Mouse (Mus musculus) forebrain, embryonic 10.5 days (tissue): Measurements from ENCODE around the gene Tnpo1. TPM values are rescaled to one million over a fixed set of nuclear protein-coding genes. Genes with fewer than 3 reads are reported as not detected.
A peak's percentile ranks its signal among the peaks of the same experiment; 100 is the strongest.

Experiments used
- DNase-seq: peaks from one replicate; pipeline ENCODE4 v3.0.0-alpha.2; 2017; ENCODE audit warnings: low spot score; ENCODE audit errors: extremely low spot score
- H3K27ac ChIP-seq: fragments of 300-500 bp; sonication (generic); 2 replicates; pipeline ENCODE4 v1.5.1; 2016; ENCODE audit warnings: mild to moderate bottlenecking
- H3K27me3 ChIP-seq: fragments of 300-500 bp; sonication (generic); 2 replicates; pipeline ENCODE4 v1.6.1; 2016; ENCODE audit warnings: mild to moderate bottlenecking; ENCODE audit not compliant: poor library complexity, severe bottlenecking
- H3K36me3 ChIP-seq: fragments of 300-500 bp; sonication (generic); replicated peaks from 2 replicates; pipeline ENCODE4 v1.6.1; 2016; ENCODE audit warnings: mild to moderate bottlenecking, moderate library complexity
- H3K4me1 ChIP-seq: fragments of 300-500 bp; sonication (generic); 2 replicates; pipeline ENCODE4 v1.6.1; 2016
- H3K4me3 ChIP-seq: fragments of 300-500 bp; sonication (generic); 2 replicates; pipeline ENCODE4 v1.5.1; 2016; ENCODE audit warnings: mild to moderate bottlenecking, moderate library complexity
- H3K9me3 ChIP-seq: fragments of 300-500 bp; sonication (generic); 2 replicates; pipeline ENCODE4 v1.6.1; 2016; ENCODE audit warnings: mild to moderate bottlenecking, moderate library complexity
- WGBS: fragments of 180-500 bp; shearing (Covaris S2); methylation state at CpG from one replicate; pipeline ENCODE4 v1.1.7; 2016; 5-methylcytosine and 5-hydroxymethylcytosine counted together
- polyA plus RNA-seq: library from polyadenylated mRNA; unstranded; fragments of >200 nt; fragmentation: Nextera tagmentation; extraction: Ambion mirVana; gene quantifications from 2 replicates; pipeline ENCODE4 v1.2.1, GENCODE M21; 2016

Gene Tnpo1
- polyA plus RNA-seq, 1 experiment from 2014 or later = 98.5 TPM

GRCm38 (mm10) chr13:98948146-98948545 is 22.0 kb upstream of the Tnpo1 start:
- no peaks in the 10 kb centered on the region for H3K36me3 ChIP-seq
- 42% methylated on average over 4 of the region's 4 CpGs for WGBS
- no peaks in the 10 kb centered on the region for H3K9me3 ChIP-seq
- H3K4me1 ChIP-seq = peaks cover 17% of the 10 kb centered on the region
- H3K27ac ChIP-seq = no peak overlapping the region
- DNase-seq = no peak
- H3K4me3 ChIP-seq = no peak overlapping the region
- no peaks in the 10 kb centered on the region for H3K27me3 ChIP-seq

GRCm38 (mm10) chr13:98946434-98946833 is 20.2 kb upstream of the Tnpo1 start:
- WGBS = 94% methylated on average over 7 of the region's 7 CpGs
- Histone ChIP-seq H3K36me3 (no peaks in the 10 kb centered on the region), H3K4me3 (no peak overlapping the region), H3K9me3 (no peaks in the 10 kb centered on the region), H3K4me1 (peaks cover 20% of the 10 kb centered on the region), H3K27me3 (no peaks in the 10 kb centered on the region), H3K27ac (no peak overlapping the region)
- DNase-seq = no peak

GRCm38 (mm10) chr13:98945908-98946307 is 19.7 kb upstream of the Tnpo1 start:
- Histone ChIP-seq H3K4me1 (peaks cover 20% of the 10 kb centered on the region), H3K27me3 (no peaks in the 10 kb centered on the region), H3K4me3 (no peak overlapping the region), H3K9me3 (no peaks in the 10 kb centered on the region), H3K27ac (no peak overlapping the region), H3K36me3 (no peaks in the 10 kb centered on the region)
- no peak for DNase-seq
- WGBS = 51% methylated on average over 3 of the region's 3 CpGs

GRCm38 (mm10) chr13:98945381-98945780 is 19.2 kb upstream of the Tnpo1 start:
- no peak overlapping the region for H3K4me3 ChIP-seq
- peaks cover 20% of the 10 kb centered on the region for H3K4me1 ChIP-seq
- DNase-seq = no peak
- H3K27ac ChIP-seq = no peak overlapping the region
- 94% methylated on average over 4 of the region's 4 CpGs for WGBS
- no peaks in the 10 kb centered on the region for H3K36me3 ChIP-seq
- H3K27me3 ChIP-seq = no peaks in the 10 kb centered on the region
- H3K9me3 ChIP-seq = no peaks in the 10 kb centered on the region

GRCm38 (mm10) chr13:98944620-98945081 is 18.5 kb upstream of the Tnpo1 start:
- Histone ChIP-seq H3K4me3 (no peak overlapping the region), H3K4me1 (peaks cover 20% of the 10 kb centered on the region), H3K9me3 (no peaks in the 10 kb centered on the region), H3K27ac (no peak overlapping the region), H3K36me3 (no peaks in the 10 kb centered on the region), H3K27me3 (no peaks in the 10 kb centered on the region)
- no peak for DNase-seq
- WGBS = 91% methylated on average over 7 of the region's 7 CpGs

GRCm38 (mm10) chr13:98942360-98942759 is 16.2 kb upstream of the Tnpo1 start:
- Histone ChIP-seq H3K9me3 (no peaks in the 10 kb centered on the region), H3K4me3 (no peak overlapping the region), H3K4me1 (peaks cover 13% of the 10 kb centered on the region), H3K36me3 (no peaks in the 10 kb centered on the region), H3K27me3 (no peaks in the 10 kb centered on the region), H3K27ac (0 out of 2 replicates have a peak overlapping the region, but pooled peaks have one; percentile 25)
- DNase-seq = no peak
- WGBS = 88% methylated on average over 6 of the region's 6 CpGs

- no peak overlapping the region for H3K27ac ChIP-seq
- H3K27me3 ChIP-seq = no peaks in the 10 kb centered on the region
- peaks cover 13% of the 10 kb centered on the region for H3K4me1 ChIP-seq
- 84% methylated on average over 7 of the region's 7 CpGs for WGBS
- H3K9me3 ChIP-seq = no peaks in the 10 kb centered on the region
- no peak overlapping the region for H3K4me3 ChIP-seq
- H3K36me3 ChIP-seq = no peaks in the 10 kb centered on the region
- DNase-seq = no peak
These were observed 15.7 kb upstream of the Tnpo1 start for GRCm38 (mm10) chr13:98941829-98942343.

GRCm38 (mm10) chr13:98937108-98937507 is 10.9 kb upstream of the Tnpo1 start:
- DNase-seq = no peak
- 84% methylated on average over 6 of the region's 6 CpGs for WGBS

GRCm38 (mm10) chr13:98928908-98929307 is 2.7 kb upstream of the Tnpo1 start:
- WGBS = 94% methylated on average over 2 of the region's 2 CpGs
- DNase-seq = no peak
- Histone ChIP-seq H3K4me1 (peaks cover 20% of the 10 kb centered on the region), H3K36me3 (peaks cover 6% of the 10 kb centered on the region), H3K27me3 (no peaks in the 10 kb centered on the region), H3K9me3 (no peaks in the 10 kb centered on the region), H3K27ac (no peak overlapping the region), H3K4me3 (no peak overlapping the region)

More at GRCm38 (mm10) chr13:98937108-98937507, 10.9 kb upstream of the Tnpo1 start:
- H3K9me3 ChIP-seq = no peaks in the 10 kb centered on the region
- no peak overlapping the region for H3K4me3 ChIP-seq
- H3K27ac ChIP-seq = no peak overlapping the region
- H3K27me3 ChIP-seq = no peaks in the 10 kb centered on the region
- H3K36me3 ChIP-seq = no peaks in the 10 kb centered on the region
- H3K4me1 ChIP-seq = no peaks in the 10 kb centered on the region

GRCm38 (mm10) chr13:98926958-98927242 is 716 bp upstream of the Tnpo1 start:
- no peak for DNase-seq
- WGBS = 79% methylated on average over 3 of the region's 3 CpGs
- H3K4me3 ChIP-seq = peak overlapping the region; percentile 99
- peaks cover 10% of the 10 kb centered on the region for H3K9me3 ChIP-seq
- peaks cover 21% of the 10 kb centered on the region for H3K4me1 ChIP-seq
- peak overlapping the region; percentile 100 for H3K27ac ChIP-seq
- H3K27me3 ChIP-seq = no peaks in the 10 kb centered on the region
- H3K36me3 ChIP-seq = peaks cover 26% of the 10 kb centered on the region

- H3K4me1 ChIP-seq = peaks cover 21% of the 10 kb centered on the region
- peak overlapping the region; percentile 99 for H3K4me3 ChIP-seq
- peak overlapping the region; percentile 100 for H3K27ac ChIP-seq
- H3K9me3 ChIP-seq = peaks cover 16% of the 10 kb centered on the region
- no peaks in the 10 kb centered on the region for H3K27me3 ChIP-seq
- DNase-seq = peak; percentile 61
- H3K36me3 ChIP-seq = peaks cover 38% of the 10 kb centered on the region
- under 1% methylated on average over 66 of the region's 66 CpGs for WGBS
These were observed 535 bp downstream of the Tnpo1 start for GRCm38 (mm10) chr13:98925486-98926212.

- H3K4me3 ChIP-seq = peak overlapping the region; percentile 99
- DNase-seq = peak; percentile 21
- peaks cover 21% of the 10 kb centered on the region for H3K4me1 ChIP-seq
- H3K27ac ChIP-seq = peak overlapping the region; percentile 100
- H3K36me3 ChIP-seq = peaks cover 45% of the 10 kb centered on the region
- no peaks in the 10 kb centered on the region for H3K27me3 ChIP-seq
- 36% methylated on average over 11 of the region's 11 CpGs for WGBS
- H3K9me3 ChIP-seq = peaks cover 16% of the 10 kb centered on the region
These were observed 1.2 kb downstream of the Tnpo1 start for GRCm38 (mm10) chr13:98924897-98925485.

GRCm38 (mm10) chr13:98922806-98923205 is 3.4 kb downstream of the Tnpo1 start:
- Histone ChIP-seq H3K4me1 (peaks cover 21% of the 10 kb centered on the region), H3K4me3 (no peak overlapping the region), H3K27ac (no peak overlapping the region), H3K27me3 (no peaks in the 10 kb centered on the region), H3K36me3 (peaks cover 67% of the 10 kb centered on the region), H3K9me3 (peaks cover 16% of the 10 kb centered on the region)
- 96% methylated on average over 3 of the region's 3 CpGs for WGBS
- DNase-seq = no peak
